Mouse (Mus musculus) naive thymus-derived CD4-positive, alpha-beta T cell, adult 2 months (primary cell): ENCODE data around the gene Tmem151b.
A peak's percentile ranks its signal among the peaks of the same experiment; 100 is the strongest.

Experiments
- DNase-seq: peaks from one replicate; pipeline ENCODE4 v3.0.0-alpha.2; 2011; ENCODE audit warnings: low read depth

Tmem151b gene

DNA sequence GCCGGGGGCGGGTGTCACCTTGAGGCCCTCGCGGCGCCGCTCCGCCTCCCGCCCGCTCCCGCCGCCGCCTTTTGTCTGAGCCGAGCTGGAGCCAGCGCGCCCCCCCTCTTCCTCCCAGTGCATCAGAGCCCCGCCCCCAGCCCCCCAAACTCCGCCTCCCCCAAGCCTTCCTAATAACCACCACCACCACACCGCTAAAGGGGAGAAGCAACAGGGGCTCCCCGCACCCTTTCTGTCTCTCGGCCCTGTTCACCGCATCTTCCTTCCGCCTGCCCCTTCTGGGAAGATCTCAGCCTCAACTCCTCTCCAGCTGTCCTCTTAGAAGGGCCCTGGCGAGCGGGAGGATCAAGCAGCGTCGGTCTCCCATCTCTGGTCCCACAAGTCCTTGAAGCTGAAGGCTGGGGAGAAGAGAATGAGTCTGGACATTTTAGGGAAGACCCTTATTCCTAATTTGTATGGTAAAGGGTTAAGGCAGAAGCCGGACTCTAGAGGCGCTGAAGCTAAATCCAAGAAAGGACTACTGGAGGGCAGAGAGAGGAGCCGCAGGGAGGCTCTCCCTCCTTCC lies at the start of gene Tmem151b:
Tmem151b (minus strand) TSS at position 61 of the 565 bp plus-strand sequence.
- peak; percentile 40 for DNase-seq

DNA sequence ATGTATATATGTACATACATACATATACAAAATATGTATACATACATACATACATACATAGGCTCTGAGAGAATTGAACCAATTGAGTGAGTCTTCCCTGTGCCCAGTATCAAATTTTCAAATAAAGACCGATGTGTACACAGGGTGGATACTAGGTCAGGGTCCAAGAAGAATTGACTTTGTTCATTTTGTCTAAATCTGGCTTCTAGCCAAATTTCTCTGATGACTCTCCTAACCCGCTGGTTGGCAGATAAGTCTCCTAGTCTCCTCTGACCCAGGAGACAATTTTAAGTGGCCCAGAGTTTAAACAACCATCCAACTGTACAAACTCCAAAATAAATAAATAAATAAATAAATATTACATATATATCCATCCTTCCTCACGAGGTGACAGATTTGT lies 49.4 kb upstream of the Tmem151b start:
- DNase-seq: no peak

GRCm38 (mm10) chr17:45598376-45598775 lies 48.9 kb upstream of the Tmem151b start:
- DNase-seq: no peak

DNA sequence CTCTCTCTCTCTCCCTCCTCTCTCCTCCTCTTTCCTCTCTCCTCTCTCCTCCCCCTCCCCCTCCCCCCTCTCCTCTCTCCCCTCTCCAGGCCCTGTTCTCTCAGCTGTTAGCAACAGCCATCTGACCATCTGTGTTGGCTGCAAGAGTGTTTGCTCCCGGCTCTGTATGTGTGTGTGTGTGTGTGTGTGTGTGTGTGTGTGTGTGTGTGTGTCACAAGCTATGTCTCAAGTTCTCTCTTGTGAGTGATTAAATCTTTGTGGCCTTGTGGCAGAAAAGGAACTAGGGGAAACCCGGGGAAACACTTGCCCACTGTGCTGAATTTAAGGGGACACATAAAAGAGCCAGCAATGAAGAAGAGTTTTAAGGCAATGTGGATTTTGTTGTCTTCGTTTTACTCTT lies 48.3 kb upstream of the Tmem151b start:
- no peak for DNase-seq

DNA sequence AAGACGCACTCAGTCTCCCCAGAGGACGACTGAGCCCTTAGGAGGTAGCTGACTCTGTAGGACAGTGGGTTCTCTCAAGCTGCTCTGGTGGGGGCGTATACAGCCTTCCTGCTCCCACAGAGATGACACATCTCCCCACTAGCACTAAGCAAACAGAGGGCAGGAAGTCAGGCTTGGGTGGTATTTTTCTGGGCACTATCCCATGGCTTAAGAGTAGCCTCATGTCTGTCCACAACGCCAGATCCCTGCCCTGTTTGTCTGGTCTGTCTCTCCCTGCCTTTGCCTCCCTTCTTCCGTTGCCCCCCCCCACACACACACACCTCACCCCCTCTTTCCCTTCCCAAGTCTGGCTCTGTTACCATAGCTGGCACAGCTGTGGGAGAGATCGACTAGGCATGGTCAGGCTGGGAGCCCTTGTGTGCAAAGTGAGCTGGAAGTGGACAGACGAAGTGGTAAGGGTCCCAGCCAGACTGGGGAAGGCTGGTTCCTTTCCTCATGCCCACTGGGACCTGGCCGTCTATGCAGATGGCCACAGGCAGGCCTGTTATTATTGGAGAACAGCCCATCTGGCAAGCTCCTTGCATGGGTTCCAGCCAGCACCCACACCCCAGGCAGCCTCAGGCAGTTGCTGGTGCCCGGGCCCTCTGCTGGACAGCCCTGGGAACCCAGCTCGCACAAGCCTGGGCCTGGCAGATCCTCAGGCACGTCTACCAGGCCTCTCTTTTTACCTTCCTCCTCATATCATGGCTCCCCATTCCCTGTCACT lies 47.3 kb upstream of the Tmem151b start:
- peak; percentile 56 for DNase-seq

- DNase-seq: peak; percentile 34
These were observed 46.4 kb upstream of the Tmem151b start for GRCm38 (mm10) chr17:45595736-45596390.

GRCm38 (mm10) chr17:45594881-45595735 lies 45.6 kb upstream of the Tmem151b start:
- DNase-seq: peak; percentile 76

- no peak for DNase-seq
These were observed 44.7 kb upstream of the Tmem151b start for GRCm38 (mm10) chr17:45594195-45594594.

GRCm38 (mm10) chr17:45593479-45593878 lies 44.0 kb upstream of the Tmem151b start:
- no peak for DNase-seq

GRCm38 (mm10) chr17:45592606-45593431 lies 43.3 kb upstream of the Tmem151b start:
- DNase-seq: no peak

GRCm38 (mm10) chr17:45591701-45592605 lies 42.5 kb upstream of the Tmem151b start:
- peak; percentile 4 for DNase-seq

DNA sequence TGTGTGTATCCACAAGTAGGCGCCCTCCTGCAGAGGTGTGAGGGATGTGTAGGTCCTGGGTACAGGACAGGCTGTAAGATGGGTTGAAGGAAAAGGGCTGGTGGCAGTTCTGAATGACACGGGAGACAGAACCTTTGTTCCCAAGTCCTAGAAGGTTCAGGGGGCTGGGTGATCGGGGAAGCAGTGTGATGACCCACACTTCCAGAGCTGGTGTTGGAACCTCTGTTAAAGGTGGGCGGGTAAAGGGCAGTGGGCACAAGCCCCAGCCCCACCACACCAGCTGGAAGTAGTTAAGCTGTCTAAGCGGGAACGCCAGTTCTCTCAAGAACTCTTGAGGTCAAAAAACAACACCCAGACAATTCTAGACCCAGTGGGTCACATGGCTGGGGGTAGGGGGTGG lies 40.9 kb upstream of the Tmem151b start:
- no peak for DNase-seq

- no peak for DNase-seq
These were observed 40.4 kb upstream of the Tmem151b start for GRCm38 (mm10) chr17:45589844-45590243.

DNA sequence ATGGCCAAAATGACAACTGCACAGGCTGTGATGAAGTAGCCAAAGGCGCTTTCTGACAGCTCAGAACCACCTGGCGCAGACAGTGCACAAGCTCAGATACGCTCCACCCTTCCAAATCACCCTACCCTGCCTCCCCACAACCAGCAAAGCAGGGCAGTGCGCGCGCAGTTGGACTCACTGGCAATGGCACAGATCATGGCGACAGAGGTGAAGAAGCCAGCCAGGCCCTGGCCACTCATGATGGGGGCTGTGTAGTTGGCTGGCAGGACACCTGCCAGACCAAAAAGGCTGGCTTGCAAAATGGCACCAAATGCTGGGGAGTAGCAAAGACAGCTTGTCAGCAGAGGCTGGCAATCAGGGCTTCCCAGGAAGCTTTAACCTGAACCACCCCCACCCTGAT lies 39.8 kb upstream of the Tmem151b start:
- DNase-seq: no peak

- no peak for DNase-seq
These were observed 38.9 kb upstream of the Tmem151b start for GRCm38 (mm10) chr17:45588370-45588769.

DNA sequence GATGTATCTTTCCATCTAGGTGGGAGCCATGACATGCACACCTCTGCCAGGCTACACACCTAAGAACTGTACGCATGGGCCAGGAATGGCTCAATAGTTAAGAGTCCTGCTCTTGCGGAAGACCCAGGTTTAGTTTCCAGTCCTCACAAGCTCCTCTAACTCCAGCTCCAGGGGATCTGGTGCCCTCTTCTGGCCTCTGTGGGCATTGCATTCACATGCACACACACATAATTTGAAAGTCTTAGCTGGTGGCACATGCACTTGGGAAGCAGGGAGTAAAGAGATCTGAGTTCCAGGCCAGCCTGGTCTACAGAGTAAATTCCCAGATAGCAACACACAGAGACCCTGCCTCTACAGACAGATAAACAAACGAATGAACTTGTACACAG lies 37.0 kb upstream of the Tmem151b start:
- DNase-seq: peak; percentile 41

DNA sequence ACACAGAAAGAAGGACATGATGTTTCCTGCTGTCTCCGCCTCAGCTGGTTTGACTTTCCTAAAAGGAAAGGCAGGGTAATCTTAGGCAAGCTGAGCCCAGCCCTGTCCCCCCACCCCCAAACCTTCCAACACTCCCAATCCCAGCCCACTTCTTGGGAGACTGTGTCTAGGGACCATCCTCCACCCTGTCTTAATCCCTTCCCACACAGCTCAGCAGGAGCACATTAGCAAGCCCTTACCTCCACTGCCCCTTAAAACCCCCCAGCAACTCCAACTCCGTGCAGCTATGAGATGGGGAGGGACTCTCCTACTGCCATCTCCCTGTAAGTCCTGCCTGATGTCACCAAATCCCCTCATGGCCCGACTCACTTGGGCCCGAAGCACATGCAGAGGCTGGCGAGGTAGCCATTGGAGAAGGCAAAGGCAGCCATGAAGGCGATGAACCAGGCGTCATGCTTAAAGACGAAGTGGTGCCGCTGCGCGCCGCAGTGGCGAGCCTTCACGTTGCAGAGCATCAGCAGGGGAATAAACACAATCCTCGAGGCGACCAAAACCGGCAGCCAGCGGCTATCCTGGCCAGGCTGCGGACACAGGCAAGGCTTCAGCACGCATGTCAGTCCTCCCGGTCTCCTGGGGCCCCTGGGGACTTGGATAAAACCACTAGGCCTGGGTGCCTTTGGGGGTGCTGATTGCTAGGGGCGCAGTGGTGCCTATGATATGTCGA lies 36.4 kb upstream of the Tmem151b start:
- no peak for DNase-seq

DNA sequence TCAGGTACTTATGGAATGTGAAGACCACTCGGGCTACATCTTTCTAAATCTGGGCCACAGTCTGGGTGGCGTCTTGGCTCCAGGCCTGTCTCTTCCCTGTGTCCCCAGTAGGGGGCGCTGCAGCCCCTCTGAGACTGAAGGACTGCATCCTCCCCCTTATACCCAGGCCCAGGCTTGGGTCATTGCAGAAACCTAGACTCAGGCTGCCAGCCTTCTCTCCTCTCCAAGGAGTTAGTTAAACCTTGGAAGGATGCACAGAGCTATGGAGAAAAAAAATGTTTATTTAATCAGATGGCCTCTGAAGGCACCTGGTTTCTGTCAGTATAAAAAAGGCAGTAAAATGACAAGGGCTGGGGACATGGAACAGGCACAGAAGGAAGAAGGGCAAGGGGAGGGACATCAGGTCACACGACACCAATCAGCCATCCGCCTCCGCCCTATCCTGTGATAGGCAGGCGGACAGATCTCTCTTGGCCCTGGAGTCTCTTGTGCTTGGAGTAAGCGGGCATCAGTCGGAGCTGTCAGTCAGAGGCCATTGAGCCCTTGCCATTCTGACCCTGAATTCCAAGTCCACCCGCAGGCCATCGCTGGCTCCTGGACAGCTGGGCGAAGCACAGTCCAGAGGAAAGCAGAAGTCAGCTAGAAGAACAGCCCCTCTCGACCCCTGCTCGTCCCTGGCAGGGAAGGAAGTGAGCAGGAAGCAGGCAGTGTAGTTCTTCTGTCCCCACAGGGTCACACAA lies 35.6 kb upstream of the Tmem151b start:
- peak; percentile 78 for DNase-seq
